In genomic region chr2:72117138-72118011, GRCm38 (mm10) we compare ENCODE assay signal across 9 mouse cellular contexts.
A peak's percentile ranks its signal among the peaks of the same experiment; 100 is the strongest.
DNase-seq lines count a peak whose midpoint lies in the region; ATAC-seq and TF ChIP-seq lines count a peak whose summit lies in the region.
"Had no signal": no experiment of that assay in that cellular context is flagged by ENCODE, and none has a peak within 500 bp of the region (broad histone marks: within the 10 kb centered on the region; RNA-seq: fewer than 3 reads in every experiment).

No protein-coding gene starts in this region.

- TF ChIP-seq POLR2A in liver, adult 2 months (IDR thresholded peaks at IDR 0.05; ENCODE audit: extremely low read depth, insufficient read depth, low read length) = no peak

- no peak overlapping the region for H3K4me3 ChIP-seq in liver, adult 2 months (ENCODE audit: insufficient read depth, low read depth, low read length)
- H3K4me3 ChIP-seq in liver, embryonic 12.5 days = no peak overlapping the region
- H3K4me3 ChIP-seq: neural tube, embryonic 12.5 days had no signal

- 67% methylated on average over 15 of the region's 15 CpGs for WGBS in liver, adult 2 months
- WGBS in liver, embryonic 12.5 days (ENCODE audit: insufficient replicate concordance) = 27% methylated on average over 15 of the region's 15 CpGs

- no peak overlapping the region for H3K9ac ChIP-seq in liver, adult 2 months (ENCODE audit: low read depth, low read length)
- H3K9ac ChIP-seq in liver, embryonic 12.5 days = no peak overlapping the region
- H3K9ac ChIP-seq: neural tube, embryonic 12.5 days had no signal

- DNase-seq in liver, adult 2 months (ENCODE audit: extremely low read depth, low read depth, low spot score) = no peak
- peak; percentile 74 for DNase-seq in brain, adult 2 months (ENCODE audit: low read depth, low spot score)
- DNase-seq in naive thymus-derived CD4-positive, alpha-beta T cell, adult 2 months (ENCODE audit: low read depth) = peak; percentile 79
- no peak for DNase-seq in ovary, adult 18-20 months (ENCODE audit: low spot score)
- DNase-seq in right cerebral cortex, postnatal 10 days (ENCODE audit: low spot score in 2 of 2) = no peak
- no peak for DNase-seq in right cerebral cortex, postnatal 25 days

- no peak for TF ChIP-seq CTCF in liver, adult 2 months (IDR thresholded peaks at IDR 0.05; ENCODE audit: low read depth, low read length)

- peaks cover 7% of the 10 kb centered on the region; the same call in 1 of the 2 replicates for H3K4me1 ChIP-seq in liver, adult 2 months (ENCODE audit: control insufficient read depth, insufficient read depth, low read length)
- no peaks in the 10 kb centered on the region for H3K4me1 ChIP-seq in liver, embryonic 12.5 days

- no peak for ATAC-seq in liver, embryonic 12.5 days
- peak; percentile 79 to 81 for ATAC-seq in hematopoietic stem cell, adult 5-6 weeks (replicated peaks in 1 of 2; ENCODE audit: insufficient read depth in 1 of 2, low FRiP score in 2 of 2, low TSS enrichment in 1 of 2, low read depth in 1 of 2, poor library complexity in 2 of 2, severe bottlenecking in 2 of 2)

- no peaks in the 10 kb centered on the region for H3K27me3 ChIP-seq in liver, adult 2 months (ENCODE audit: control insufficient read depth, insufficient read depth, low read length)
- H3K27me3 ChIP-seq in liver, embryonic 12.5 days (replicated peaks) = no peaks in the 10 kb centered on the region
- H3K27me3 ChIP-seq: neural tube, embryonic 12.5 days had no signal

- no peaks in the 10 kb centered on the region for H3K36me3 ChIP-seq in liver, adult 2 months (ENCODE audit: control insufficient read depth, insufficient read depth, low read length)
- H3K36me3 ChIP-seq in liver, embryonic 12.5 days = no peaks in the 10 kb centered on the region
- H3K36me3 ChIP-seq: neural tube, embryonic 12.5 days had no signal

- no peaks in the 10 kb centered on the region for H3K79me2 ChIP-seq in liver, adult 2 months (ENCODE audit: control insufficient read depth, insufficient read depth, low read length)

- H3K4me2 ChIP-seq in liver, embryonic 12.5 days = no peak overlapping the region
- H3K4me2 ChIP-seq: neural tube, embryonic 12.5 days had no signal

- no peaks in the 10 kb centered on the region for H3K9me3 ChIP-seq in liver, embryonic 12.5 days (replicated peaks)
- H3K9me3 ChIP-seq: neural tube, embryonic 12.5 days had no signal

- peak overlapping the region; percentile 57; the same call in 1 of the 2 replicates for H3K27ac ChIP-seq in liver, adult 2 months (replicated peaks; ENCODE audit: insufficient read depth, low read depth, low read length)
- H3K27ac ChIP-seq in liver, embryonic 12.5 days = no peak overlapping the region
- H3K27ac ChIP-seq: neural tube, embryonic 12.5 days had no signal

Comparison
In these comparisons a context has a peak if more than half of its experiments do, and no peak if none do; other contexts are left out.
1. DNase-seq: peak in brain, adult 2 months (single experiment) and naive thymus-derived CD4-positive, alpha-beta T cell, adult 2 months (single experiment); none in liver, adult 2 months (single experiment), ovary, adult 18-20 months (single experiment), right cerebral cortex, postnatal 10 days (0 of 2) and right cerebral cortex, postnatal 25 days (single experiment).